Mouse (Mus musculus) megakaryocyte, embryonic 14.5 days (primary cell): ENCODE data around the gene Krtcap2.

Experiments
- FLI1 ChIP-seq: IDR thresholded peaks from 2 replicates; pipeline ENCODE4 v1.6.1; 2012; ENCODE audit warnings: low read length, inconsistent platforms, mixed read lengths
- GATA1 ChIP-seq: IDR thresholded peaks from 3 replicates; pipeline ENCODE4 v1.6.1; 2012; ENCODE audit warnings: mixed read lengths, low read length, inconsistent platforms, borderline replicate concordance

DNA sequence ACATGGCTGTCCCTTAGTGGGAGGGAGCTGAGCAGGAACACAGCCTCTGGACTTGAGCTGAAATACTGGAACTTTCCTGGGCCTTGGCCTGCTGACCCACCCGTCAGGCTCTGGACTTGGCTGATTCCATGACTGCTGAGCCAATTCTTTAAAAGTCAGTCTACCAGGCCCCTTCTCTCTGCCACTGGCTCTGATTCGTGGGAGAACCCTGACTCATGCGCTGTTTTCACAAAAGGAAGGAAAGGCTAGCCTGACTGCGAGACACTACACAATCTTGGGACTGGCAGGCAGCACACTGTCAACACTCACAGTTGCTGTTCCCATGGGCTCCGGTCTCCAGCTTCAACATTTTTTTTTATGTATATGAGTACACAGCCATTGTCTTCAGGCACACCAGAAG, 10.4 kb downstream of the Krtcap2 start:
- TF ChIP-seq GATA1: no peak
- TF ChIP-seq FLI1: no peak
